Mouse (Mus musculus) left cerebral cortex, postnatal 25 days (tissue): Measurements from ENCODE around the gene Zfp689. TPM values are rescaled to one million over a fixed set of nuclear protein-coding genes. Genes with fewer than 3 reads are reported as not detected.
"Not testable (repeated sequence)": the region's sequence is repeated elsewhere in the genome, so short reads cannot be mapped to it uniquely, and the experiment has no call there.

Experiments
- DNase-seq, 2 experiments: peaks; one replicate each; pipeline ENCODE4 v3.0.0; 2022; ENCODE audit warnings: low spot score in 2 of 2, mixed read lengths in 1 of 2
- intact Hi-C: fragments of 180-260 bp; cut with DNase I; formaldehyde crosslinking; loops from one replicate; pipeline ENCODE4 v1.15.1; 2025
- total RNA-seq, 2 experiments: library from RNA; stranded (reverse); gene quantifications; 2 replicates each; pipeline ENCODE4 v1.2.3; 2021

Gene Zfp689
- total RNA-seq, result 1 to 10 TPM; 5.8 to 8.2 TPM

DNA sequence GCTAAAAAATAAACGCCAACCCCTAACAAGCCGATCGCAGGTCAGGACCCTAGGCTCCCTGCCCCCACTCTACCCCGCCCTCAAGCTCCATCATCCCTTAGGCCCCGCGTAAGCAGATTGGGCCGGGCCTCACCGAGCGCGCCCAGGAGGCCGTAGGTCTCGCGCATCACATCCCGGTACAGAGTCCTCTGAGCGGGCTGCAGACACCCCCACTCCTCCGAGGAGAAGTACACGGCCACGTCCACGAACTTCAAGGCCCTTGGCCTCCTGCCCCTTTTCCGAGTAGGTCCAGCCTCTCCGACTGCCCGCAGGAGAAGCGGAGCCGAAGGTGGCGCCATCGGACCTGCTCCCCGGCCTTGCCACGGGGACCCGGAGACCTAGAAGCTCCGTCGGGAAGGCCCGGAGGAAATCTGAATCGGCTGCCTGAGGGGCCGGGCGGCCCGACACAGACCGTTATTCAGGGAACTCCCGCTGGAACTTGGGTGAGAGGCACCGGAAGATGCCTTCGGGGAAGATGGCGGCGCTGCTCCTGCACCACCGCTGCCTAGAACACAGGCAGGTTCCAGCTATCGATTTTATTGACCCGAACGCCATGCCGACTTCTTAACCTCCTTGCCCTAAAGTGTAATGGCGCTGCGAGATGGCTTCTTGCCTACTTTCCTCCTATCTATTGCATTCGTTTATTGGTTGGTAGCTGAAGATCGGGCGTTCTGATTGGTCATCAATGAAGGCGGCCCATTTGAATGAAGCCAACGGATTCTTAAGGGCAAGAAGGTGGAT, at the start of gene Zfp689:
TSS of gene Zfp689 (minus strand) at position 638 of the 780 bp plus-strand sequence.
- DNase-seq, result peak; percentile 93 to 98
- intact Hi-C loops, result loop anchor here (2.0 kb wide), 1 partner anchor 22 kb away; no protein-coding TSS in a partner anchor

DNA sequence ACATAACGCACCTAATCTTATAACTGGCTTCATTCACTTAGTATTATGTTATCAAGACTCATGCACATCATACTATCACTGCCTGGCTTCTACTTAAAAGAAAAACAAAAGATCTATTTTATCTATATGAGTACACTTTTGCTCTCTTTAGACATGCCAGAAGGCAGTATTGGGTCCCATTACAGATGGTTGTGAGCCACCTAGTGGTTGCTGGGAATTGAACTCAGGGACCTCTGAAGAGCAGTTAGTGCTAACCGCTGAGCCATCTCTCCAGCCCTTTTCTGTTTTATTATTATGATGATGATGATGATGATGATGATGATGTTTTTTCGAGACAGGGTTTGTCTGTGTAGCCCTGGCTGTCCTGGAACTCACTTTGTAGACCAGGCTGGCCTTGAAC, 49.4 kb upstream of the Zfp689 start:
- peak in 1 of 2 experiments; percentile 47 for DNase-seq
- intact Hi-C loops, result loop anchor here (2.0 kb wide), 1 partner anchor 136 kb away; no protein-coding TSS in a partner anchor

DNA sequence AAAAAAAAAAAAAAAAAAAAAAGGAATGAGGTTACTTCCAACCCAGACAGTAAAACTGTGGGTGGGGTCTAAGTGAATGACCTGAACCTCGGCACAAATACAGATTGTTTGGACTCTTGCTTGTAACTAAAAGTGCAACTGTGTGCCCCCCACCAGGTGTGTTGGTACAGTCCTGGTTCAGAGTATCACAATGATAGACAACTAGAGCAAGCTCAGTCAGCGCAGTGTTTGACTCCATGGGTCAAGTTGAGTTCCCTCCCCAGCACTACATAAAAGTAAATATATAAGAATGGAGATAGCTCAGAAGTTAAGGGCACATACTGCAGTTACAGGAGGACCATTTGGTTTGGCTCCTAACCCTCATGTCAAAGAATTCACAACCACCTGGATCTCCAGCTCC, 48.4 kb upstream of the Zfp689 start:
- intact Hi-C loops, result no loop called here
- DNase-seq, result no peak

DNA sequence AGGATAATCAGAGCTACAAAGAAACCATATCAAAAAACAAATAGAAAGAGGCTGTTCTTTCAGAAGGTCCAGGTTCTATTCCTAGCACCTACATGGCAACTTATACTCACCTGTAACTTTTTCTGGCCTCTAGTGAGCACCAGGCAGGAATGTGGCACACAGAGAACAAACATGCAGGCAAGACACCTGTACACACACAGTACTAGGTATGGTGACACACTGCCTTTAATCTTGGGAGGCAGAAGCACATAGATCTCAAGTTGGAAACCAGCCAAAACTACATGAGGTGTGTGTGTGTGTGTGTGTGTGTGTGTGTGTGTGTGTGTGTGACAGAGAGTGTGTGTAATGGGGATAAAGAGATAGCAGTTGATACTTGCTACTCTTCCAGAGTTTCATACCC, 45.7 kb upstream of the Zfp689 start:
- no peak for DNase-seq
- intact Hi-C loops, result no loop called here

DNA sequence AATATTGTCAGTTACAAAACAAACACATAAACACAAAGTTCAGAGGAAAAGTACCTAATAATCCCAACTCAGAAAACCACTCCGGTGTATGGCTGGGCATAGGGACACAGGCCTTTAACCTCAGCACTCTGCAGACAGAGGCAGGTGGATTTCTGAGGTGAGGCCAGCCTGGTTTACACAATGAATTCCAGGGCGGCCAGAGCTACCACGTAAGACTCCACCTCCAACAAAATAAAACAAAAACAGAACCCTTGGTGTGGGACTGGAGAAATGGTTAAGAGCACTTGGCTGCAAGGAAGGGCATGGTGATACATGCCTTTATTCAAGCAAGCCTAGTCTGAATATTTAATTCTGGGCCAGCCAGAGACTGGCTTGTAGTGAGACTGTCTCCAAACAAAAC, 42.9 kb upstream of the Zfp689 start:
- intact Hi-C loops, result no loop called here

DNA sequence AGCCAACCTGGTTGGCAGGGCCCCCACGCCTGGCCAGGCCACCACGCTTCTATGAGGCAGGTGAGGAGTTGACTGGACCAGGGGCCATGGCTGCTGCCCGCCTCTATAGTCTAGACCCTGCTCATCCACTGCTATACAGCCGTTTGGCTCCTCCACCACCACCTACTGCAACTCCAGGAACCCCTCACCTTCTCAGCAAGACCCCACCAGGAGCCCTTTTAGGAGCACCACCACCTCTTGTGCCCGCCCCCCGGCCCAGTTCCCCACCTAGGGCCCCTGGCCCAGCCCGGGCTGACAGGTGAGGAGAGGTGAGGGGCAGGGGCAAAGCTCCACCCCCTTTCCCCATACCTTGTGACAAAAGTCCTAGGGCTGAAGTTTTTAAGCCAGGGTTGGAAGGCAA, 41.0 kb upstream of the Zfp689 start:
- DNase-seq, result no peak
- intact Hi-C loops, result loop anchor here (5.0 kb wide), 1 partner anchor 183 kb away; no protein-coding TSS in a partner anchor

More for the DNA sequence above, 42.9 kb upstream of the Zfp689 start:
- no peak for DNase-seq

DNA sequence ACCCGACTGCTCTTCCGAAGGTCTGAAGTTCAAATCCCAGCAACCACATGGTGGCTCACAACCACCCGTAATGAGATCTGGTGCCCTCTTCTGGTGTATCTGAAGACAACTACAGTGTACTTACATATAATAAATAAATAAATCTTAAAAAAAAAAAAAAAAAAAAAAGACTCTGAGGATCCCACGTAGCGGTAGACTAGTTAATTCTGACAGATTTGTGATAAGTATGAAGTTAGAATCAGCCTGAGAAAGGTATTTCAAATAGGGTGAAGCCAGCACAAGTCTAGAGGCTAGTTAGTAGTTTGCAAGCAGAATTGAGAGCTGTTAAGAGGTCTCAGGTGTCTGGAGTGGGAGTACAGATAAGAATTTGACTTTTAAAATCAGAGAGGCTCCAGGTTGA, 39.4 kb upstream of the Zfp689 start:
- intact Hi-C loops, result loop anchor here (5.0 kb wide), 1 partner anchor 181 kb away; no protein-coding TSS in a partner anchor
- DNase-seq, result not testable (repeated sequence)

DNA sequence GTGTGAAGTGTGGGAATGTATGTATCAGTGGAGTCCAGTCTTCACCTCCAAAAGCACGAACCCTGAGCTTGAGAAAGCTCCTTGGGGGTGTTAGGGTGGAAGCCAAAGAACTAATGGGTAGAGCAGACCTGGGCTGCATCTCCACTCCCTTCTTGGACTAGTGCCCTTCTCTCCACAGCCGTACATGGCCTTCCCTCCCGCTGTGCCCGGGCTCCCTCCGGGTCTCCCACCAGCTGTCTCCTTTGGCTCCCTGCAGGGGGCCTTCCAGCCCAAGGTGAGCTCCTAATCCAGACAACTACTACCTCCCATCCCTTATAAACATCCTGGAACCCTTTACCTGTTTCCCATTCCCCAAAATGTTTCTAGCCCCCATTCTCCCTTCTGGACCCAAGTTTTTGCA, 36.5 kb upstream of the Zfp689 start:
- DNase-seq, result no peak
- intact Hi-C loops, result loop anchor here (5.0 kb wide), 1 partner anchor 178 kb away; no protein-coding TSS in a partner anchor

DNA sequence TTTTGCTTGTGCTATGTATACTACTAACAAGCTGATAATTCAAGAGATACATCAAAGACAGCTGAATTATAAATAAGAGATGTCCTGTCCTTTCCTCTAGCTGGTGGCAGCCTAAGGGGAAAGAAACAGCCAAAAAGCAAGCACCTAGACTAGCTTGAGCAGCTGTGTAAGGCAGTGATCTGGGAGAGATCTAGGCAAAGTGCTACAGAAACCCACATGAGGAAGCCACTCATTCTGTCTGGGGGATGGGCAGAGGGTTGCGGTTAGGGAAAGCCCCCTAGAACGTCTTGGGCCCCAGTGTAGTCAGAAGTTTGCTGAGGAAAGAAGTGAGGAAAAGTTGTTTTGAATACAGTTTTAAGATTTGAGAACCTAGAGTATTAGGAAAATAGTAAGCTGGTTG, 31.4 kb upstream of the Zfp689 start:
- DNase-seq, result peak in 1 of 2 experiments; percentile 21
- intact Hi-C loops, result no loop called here

DNA sequence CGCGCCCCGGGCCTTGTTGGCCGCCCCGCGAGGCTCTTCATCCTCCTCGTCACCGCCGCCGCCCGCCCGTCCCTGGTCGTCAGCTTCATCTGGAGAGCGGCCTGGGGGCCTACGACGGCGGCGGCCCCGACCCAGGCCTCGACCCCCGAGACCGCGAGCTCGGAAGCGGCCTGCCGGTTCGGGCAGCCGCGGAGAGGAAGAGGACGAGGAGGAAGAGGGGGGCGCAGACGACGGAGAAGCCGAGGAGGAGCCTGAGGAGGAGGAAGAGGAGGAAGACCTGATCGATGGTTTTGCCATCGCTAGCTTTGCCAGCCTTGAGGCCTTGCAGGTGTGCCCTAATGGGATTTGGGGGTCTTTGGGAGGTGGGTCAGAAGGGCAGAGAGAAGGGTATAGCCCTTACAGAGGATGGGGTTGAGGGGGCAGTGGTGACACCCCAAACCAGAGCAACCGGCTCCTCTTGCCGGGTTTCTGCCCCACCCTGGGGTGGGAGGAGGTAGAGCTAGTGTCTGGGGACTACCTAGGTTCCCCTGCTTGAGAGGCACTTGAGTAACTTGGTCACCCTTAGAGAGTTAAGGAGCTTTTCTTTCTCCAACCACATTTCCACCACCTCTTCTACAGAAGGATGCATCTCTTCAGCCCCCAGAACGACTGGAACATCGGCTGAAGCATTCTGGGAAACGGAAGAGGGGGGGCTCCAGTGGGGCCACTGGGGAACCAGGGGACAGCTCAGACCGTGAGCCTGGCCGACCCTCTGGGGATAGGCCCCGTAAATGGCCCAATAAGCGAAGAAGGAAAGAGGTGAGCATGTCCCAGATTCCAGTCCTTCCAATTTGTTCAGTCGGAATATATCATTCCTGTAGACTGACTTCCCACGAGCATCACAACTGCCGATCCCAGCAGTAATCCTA, 30.6 kb upstream of the Zfp689 start:
- DNase-seq, result peak in 1 of 2 experiments; percentile 36
- intact Hi-C loops, result no loop called here

DNA sequence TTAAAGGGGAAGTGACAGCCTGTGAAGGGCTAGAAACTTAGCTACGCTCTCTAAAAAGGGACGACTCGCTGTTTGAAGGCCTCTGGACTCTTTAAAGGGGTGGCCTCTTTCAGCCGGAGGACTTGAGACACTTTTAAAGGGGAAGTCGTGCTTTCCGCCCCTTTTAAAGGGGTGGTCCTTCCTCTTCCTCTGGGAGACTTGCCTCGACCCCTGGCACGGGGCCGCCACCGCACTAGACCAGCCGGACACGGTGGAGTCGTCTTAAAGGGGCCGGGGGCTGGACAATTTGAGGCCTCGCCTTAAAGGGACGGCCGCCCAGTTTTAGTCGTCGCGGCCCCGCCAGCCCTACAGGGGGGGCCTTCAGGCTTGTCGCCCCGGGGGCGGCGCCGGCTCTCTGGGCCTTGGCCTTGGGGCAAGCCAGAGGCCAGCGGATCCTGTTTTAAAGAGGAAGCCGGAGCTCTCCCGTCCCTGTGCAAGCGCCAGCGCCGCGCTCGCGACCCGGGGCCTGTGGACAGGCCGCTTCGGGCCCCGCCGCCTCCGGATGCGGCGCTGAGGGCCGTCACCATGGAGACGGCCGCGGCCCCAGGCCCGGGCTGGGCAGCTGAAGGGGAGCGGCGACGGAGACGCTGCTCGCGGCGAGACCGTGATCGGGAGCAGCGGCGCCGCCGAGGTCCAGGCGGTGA, 29.8 kb upstream of the Zfp689 start, which contains the start of gene Fbrs:
TSS of gene Fbrs (plus strand) at position 565 of the 683 bp plus-strand sequence.
- intact Hi-C loops, result loop anchor here (1.0 kb wide), 1 partner anchor 34 kb away; no protein-coding TSS in a partner anchor
- peak; percentile 90 to 97 for DNase-seq

DNA sequence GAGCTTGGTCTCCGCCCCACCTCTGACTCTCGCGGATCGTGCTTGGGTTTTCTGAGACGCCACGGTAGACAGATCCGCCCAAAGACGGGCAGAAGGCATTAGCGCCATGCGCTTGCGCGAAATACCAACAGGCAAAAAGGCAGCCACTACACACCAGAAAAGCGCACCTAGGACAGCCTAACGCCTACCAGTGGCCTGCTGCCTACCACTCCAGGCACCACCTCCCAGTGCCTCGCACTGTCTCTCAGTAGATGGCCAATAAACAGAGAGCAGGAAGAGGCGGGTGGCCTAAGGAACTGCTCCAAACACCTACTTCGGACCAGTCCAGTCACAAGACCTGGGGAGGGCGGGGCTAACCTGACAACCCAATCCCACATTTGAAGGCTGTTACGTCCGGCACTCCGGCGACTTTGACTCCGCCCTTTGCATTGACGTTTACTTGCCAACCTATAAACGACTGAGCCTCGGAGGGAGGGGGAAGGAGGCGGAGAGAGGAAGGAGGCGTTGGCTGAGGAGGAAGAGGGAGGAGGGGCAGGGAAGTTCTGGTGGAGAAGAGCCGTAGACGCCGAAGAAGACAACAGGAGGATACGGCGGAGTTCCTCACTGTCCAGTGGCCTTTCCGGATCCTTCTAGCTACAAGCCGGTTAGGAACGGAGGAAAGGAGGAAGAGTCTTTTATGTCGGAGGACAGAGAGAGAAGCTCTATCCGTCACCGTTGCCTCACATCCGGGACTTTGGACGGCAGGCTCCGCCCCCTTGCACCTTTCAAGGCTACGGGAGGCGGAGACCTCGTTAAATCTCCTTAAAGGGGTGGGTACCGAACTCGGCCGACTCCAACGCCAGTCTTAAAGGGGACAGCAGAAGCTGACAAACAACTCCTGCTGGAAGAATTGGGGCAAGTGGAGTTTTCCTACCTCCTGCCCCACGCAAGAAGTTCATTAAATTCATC, 29.0 kb upstream of the Zfp689 start:
- peak; percentile 100 for DNase-seq
- intact Hi-C loops, result loop anchor here (1.0 kb wide), 1 partner anchor 34 kb away; no protein-coding TSS in a partner anchor

DNA sequence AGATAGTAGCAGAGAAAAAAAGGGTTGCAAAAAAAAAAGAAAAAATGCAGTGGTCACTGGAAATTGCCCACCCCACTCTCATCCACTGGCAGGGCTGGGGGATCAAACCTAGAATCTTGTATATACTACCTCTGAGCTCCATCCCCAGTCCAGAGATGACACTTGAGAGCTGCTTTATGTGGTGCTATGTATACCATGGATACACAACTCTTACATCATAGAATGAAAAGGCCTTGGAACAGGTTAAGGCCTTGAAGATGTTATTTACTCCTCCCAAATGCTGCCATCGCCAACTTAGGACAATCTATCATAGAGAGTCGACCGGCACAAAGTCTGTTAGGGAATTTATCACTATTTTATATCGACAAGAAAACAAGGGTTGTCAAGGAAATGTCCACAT, 27.9 kb upstream of the Zfp689 start:
- intact Hi-C loops, result no loop called here
- DNase-seq, result no peak

DNA sequence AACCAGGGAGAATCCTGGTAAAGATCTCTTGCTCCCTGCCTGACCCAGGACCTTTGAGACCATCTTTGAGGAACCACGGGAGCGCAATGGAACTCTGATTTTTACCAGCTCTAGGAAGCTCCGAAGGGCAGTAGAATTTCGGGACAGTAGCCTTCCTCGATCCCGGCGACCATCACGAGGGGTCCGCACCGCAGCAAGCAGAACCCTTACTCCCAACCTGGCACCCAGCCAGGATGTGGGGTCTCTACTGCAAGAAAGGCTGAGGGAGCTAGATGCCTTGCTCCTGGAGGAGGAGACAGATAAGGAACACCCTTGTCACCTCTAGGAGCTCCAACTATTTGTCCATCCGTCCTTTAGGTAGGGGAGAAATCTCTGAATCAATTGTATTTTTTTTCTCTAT, 27.4 kb upstream of the Zfp689 start:
- DNase-seq, result no peak
- intact Hi-C loops, result no loop called here

DNA sequence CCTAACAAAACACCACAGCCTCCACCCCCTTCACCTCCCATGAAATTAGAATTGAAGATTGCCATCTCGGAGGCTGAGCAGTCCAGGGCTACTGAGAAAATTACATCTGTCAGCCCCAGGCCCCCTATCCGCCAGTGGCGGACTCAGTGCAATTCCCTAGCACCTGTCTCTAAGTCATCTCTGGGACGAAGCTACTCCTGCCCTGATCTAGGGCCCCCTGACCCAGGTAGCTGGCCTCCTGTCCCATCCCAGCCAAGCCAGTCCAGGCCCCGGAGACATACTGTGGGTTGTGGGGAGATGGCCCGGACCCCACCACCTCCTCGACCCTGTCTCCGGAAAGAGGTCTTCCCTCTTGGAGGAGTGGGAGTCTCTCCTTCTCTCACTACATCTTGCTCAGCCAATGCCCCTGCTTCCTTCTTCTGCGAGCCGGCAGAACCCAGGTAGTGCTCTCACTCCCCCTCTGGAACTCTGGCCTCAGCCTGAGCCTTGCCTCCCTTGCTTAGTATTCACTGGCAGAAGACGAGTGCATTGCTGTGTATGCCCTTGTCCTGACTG, 26.3 kb upstream of the Zfp689 start:
- DNase-seq, result no peak
- intact Hi-C loops, result no loop called here

DNA sequence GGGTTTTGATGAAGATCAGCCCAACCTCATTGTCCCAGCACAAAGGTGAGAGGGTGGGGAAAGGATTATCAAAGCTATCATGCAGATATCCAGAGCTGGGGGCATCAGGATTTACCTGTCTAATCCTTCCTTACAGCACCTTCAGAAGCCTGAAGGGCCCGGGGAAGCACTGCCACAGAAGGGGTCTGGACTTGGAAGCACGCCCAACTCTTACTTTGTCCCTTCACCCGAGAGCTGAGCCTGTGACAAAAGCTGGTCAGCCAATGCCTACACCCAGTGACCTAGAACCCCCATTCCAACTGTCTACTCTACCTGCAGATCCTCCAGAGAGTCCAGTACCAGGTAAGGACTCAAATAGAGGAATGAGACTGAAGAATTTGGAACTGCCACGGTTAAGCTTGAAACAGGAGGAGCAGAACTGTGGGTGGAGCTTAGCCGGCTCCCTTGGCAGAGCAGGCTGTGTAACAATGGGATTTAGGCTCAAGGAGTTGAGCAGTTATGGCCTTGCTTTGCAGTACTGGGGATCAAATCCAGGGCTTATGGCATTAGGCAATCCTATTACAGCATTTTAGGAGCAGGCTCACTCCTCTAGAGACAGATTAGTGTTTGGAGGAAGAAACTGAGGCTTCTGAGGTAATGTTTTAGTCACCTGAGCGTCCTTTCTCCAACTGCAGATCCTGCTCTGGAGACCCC, 25.6 kb upstream of the Zfp689 start:
- no peak for DNase-seq
- intact Hi-C loops, result loop anchor here (5.0 kb wide), 1 partner anchor 112 kb away; no protein-coding TSS in a partner anchor

DNA sequence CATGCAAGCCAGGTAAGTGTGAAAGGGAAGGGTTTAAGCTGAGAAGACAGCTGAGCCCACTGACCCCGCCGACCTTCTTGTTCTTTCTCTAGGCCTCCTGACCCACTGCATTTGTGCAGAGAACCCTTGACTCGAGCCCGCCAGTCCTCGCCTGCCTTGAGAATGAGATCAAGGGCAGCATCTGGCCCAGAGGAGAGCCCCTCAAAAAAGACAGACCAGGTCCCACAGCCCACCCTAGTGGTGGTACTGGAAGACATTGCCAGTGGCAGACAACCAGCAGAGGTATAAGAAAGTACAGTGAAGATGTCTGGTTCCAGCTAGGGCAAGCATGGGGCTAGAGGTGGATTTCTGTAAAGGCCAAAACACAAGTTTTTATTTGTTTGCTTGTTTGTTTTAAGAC, 24.7 kb upstream of the Zfp689 start:
- DNase-seq, result no peak
- intact Hi-C loops, result loop anchor here (5.0 kb wide), 1 partner anchor 111 kb away; no protein-coding TSS in a partner anchor
